Mouse (Mus musculus) neutrophil, adult 83 days (primary cell): ENCODE data around the gene Nudt19. TPM values are rescaled to one million over a fixed set of nuclear protein-coding genes. Genes with fewer than 3 reads are reported as not detected.

Experiments used
- total RNA-seq, 2 experiments: library from RNA; stranded (reverse); gene quantifications; one replicate each; pipeline ENCODE4 v1.2.4; 2023

Gene Nudt19
- 10 to 100 TPM; 12.0 to 15.9 TPM for total RNA-seq

DNA sequence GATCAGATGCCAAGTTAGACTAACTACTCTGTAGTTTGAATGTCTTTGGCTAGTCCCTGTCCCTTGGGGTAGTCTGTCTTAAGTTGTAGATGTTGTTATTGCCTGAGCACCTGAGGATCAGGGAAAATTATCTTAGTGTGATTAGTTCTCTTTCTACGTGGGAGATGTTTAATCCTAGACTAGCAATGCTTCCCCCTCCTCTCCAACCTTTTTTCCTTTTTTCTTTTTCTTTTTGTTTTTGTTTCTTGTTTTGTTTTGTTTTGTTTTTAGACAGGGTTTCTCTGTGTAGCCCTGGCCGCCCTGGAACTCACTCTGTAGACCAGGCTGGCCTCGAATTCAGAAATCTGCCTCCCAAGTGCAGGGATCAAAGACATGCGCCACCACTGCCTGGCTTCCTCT, at the start of gene Nudt19:
TSS of gene Nudt19 (minus strand) at position 100 of the 399 bp plus-strand sequence.

DNA sequence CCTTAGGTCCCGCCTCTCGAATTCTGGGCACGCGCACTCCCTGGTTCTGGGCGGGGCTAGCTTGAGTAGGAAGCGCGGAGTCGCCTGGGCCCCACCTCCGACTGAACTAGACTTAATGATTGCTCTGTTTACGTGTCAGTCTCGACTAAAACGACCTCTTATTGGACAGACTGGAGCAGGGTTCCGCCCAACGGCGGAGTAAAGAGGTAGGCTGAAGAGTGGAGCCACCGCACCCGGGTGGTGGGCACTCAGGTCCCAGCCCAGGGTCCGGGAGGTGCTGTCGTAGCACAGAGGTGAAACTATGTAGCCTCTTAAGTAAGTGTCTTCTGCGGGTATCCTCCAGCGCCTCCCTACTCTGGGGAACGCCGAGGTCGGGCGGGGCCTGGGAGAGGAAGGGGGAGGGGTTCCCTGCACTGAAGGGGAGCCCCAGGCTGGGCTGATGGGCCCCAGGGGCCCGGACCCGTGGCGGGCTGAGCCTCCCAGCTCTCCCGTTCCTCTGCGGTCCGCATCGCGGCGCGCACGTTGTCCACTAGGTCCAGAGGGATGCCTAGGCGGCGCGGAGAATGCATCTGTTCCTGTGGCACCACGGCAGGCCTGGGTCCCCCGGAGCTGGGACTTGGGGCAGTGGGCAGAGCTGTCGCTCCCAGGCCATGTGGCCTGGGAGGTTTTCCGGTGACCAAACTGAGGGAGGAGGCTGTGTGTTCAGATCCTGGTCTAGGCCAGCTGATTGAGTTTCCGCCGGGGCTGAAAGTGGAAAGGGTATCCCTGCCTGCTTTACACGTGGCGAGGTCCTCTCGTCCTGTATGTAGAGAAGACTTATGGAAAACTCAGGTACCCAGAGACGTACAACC, 30.2 kb upstream of the Nudt19 start, which contains the start of gene Ankrd27:
TSS of gene Ankrd27 (plus strand) at position 190 of the 851 bp plus-strand sequence.

DNA sequence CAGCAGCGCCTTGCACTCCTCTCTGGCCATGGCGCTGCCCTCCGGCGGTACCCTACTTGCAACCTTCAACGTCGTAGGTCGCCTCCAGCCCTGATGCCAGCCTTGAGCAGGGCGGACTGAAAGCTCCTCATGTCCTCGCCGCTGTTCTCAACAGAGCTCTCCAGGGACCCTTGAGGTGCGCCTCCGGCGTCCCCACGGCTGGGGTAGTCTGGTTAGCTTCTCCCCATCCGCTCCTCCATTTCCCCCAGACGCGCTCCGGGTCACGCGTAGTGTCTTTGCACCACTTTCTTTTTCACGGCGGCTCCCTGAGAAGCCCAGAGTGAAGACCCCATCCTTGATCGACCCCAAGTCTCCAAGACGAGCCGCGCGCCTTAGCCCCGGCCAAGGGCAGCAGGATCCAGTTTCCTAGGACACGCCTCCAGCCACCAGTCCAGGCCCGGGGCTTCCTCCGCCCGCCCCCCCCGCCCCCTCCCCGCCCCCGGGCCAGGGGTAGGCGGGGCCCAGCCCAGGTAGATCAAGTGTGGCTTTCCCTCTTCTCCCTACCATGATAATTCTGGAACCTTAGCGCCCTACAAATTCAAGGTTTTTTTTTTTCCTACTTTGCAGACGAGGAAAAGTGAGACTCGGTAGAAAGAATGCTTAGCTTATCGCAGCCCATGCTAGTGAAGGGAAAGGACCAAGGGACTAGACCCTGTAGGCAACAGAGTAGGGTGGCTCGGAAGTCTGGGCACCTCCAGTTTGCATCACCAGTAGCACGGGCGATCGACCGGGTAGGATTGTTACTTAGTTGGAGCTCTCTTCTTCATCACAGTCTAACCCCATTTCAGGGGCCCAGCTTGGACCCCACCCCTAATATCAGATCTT, 29.3 kb upstream of the Nudt19 start, which contains the start of gene Rgs9bp:
TSS of gene Rgs9bp (minus strand) at position 392 of the 864 bp plus-strand sequence.

DNA sequence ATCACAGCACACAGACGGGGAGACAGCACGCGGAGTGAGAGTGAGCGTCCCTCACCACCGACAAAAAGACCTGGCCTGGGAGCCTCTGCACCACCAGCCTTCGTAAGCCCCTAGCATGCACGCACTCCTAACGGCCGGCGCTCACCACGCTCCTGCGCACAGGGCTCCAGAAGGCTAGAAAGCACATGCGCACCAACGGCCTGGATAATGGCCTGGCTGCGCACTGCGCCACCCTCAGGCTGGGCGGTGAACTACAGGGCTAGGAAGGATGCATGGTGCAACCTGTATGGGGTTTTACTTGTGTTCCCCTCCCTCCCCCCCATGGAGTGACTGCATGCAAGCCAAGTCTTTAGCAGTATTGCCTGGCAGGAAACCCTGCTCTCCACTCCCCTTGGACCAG, 18.5 kb downstream of the Nudt19 start, which contains the start of gene Tdrd12:
TSS of gene Tdrd12 (minus strand) at position 184 of the 400 bp plus-strand sequence.

Other genes with a start within 250 kb of the Nudt19 start
- gene Gpatch1, start 237.9 kb downstream of the Nudt19 start, total RNA-seq: 1 to 10 TPM; 7.6 to 9.3 TPM
- under 1 TPM; 0.13 to 0.72 TPM for gene Rhpn2, start 222.1 kb downstream of the Nudt19 start, total RNA-seq
- gene Faap24, start 159.5 kb downstream of the Nudt19 start, total RNA-seq: 1 to 10 TPM; 6.8 to 8.1 TPM
- gene Cep89, start 159.3 kb downstream of the Nudt19 start, total RNA-seq: 10 to 100 TPM; 10.8 to 12.0 TPM
- not detected for gene Slc7a9, start 107.5 kb downstream of the Nudt19 start, total RNA-seq
- gene Tdrd12, start 18.6 kb downstream of the Nudt19 start, total RNA-seq: not detected
- under 1 TPM; 0.29 to 0.42 TPM for gene Rgs9bp, start 29.3 kb upstream of the Nudt19 start, total RNA-seq
- 10 to 100 TPM; 31.6 to 35.1 TPM for gene Ankrd27, start 29.9 kb upstream of the Nudt19 start, total RNA-seq
- gene Pdcd5, start 91.2 kb upstream of the Nudt19 start, total RNA-seq: 10 to 100 TPM; 26.8 to 30.2 TPM
- 10 to 100 TPM; 20.8 to 21.4 TPM for gene Dpy19l3, start 198.2 kb upstream of the Nudt19 start, total RNA-seq
- gene Zfp507, start 246.7 kb upstream of the Nudt19 start, total RNA-seq: 1 to 10 TPM; 5.9 to 7.9 TPM